Mouse (Mus musculus): Measurements from ENCODE around the gene Smn1. TPM values are rescaled to one million over a fixed set of nuclear protein-coding genes. Genes with fewer than 3 reads are reported as not detected.

Gene Smn1
- total RNA-seq, 2 experiments from 2014 or later: 32.8 to 35.7 TPM

Other genes starting within 250 kb of the Smn1 start
- 1 to 10 TPM; 1.2 to 3.9 TPM for gene Cartpt, start 223.8 kb upstream of the Smn1 start, total RNA-seq (2021)
- 10 to 100 TPM; 27.3 to 34.0 TPM for gene Mccc2, start 109.2 kb upstream of the Smn1 start, total RNA-seq (2021)
- 10 to 100 TPM; 33.9 to 43.3 TPM for gene Bdp1, start 20.8 kb upstream of the Smn1 start, total RNA-seq (2021)
- gene Serf1, start 16.8 kb upstream of the Smn1 start, total RNA-seq (2021): 10 to 100 TPM; 22.1 to 24.5 TPM
- under 1 TPM; 0.47 to 0.57 TPM for gene Naip2, start 77.2 kb downstream of the Smn1 start, total RNA-seq (2021)
- gene Naip5, start 121.5 kb downstream of the Smn1 start, total RNA-seq (2021): under 1 TPM; 0.30 to 0.49 TPM
- gene Naip6, start 192.8 kb downstream of the Smn1 start, total RNA-seq (2021): under 1 TPM; 0.17 to 0.28 TPM